Mouse (Mus musculus) hindbrain, embryonic 15.5 days (tissue): ENCODE measurements around the gene Ncapg2. TPM values are rescaled to one million over a fixed set of nuclear protein-coding genes. Genes with fewer than 3 reads are reported as not detected.
A peak's percentile ranks its signal among the peaks of the same experiment; 100 is the strongest.

ENCODE experiments used
- ATAC-seq: fragments of 200-750 bp; cut with Nextera tagmentation; 2 replicates; pipeline ENCODE4 v1.8.0; 2017; ENCODE audit warnings: low read depth, moderate number of reproducible peaks, moderate TSS enrichment; ENCODE audit not compliant: low FRiP score
- H3K27ac ChIP-seq: fragments of 300-500 bp; sonication (generic); replicated peaks from 2 replicates; pipeline ENCODE4 v1.5.1; 2015; ENCODE audit warnings: mild to moderate bottlenecking, inconsistent platforms
- H3K27me3 ChIP-seq: fragments of 300-500 bp; sonication (generic); 2 replicates; pipeline ENCODE4 v1.6.1; 2015; ENCODE audit warnings: control low read depth, inconsistent platforms
- H3K36me3 ChIP-seq: fragments of 300-500 bp; sonication (generic); 2 replicates; pipeline ENCODE4 v1.6.1; 2015; ENCODE audit warnings: control low read depth, inconsistent platforms
- H3K4me1 ChIP-seq: fragments of 300-500 bp; sonication (generic); replicated peaks from 2 replicates; pipeline ENCODE4 v1.6.1; 2015; ENCODE audit warnings: control low read depth, inconsistent platforms
- H3K4me2 ChIP-seq: fragments of 300-500 bp; sonication (generic); 2 replicates; pipeline ENCODE4 v1.6.1; 2015; ENCODE audit warnings: moderate library complexity, mild to moderate bottlenecking, inconsistent platforms
- H3K4me3 ChIP-seq: fragments of 300-500 bp; sonication (generic); 2 replicates; pipeline ENCODE4 v1.5.1; 2015; ENCODE audit warnings: mild to moderate bottlenecking, inconsistent platforms
- H3K9ac ChIP-seq: fragments of 300-500 bp; sonication (generic); 2 replicates; pipeline ENCODE4 v1.6.1; 2015; ENCODE audit warnings: inconsistent platforms
- H3K9me3 ChIP-seq: fragments of 300-500 bp; sonication (generic); 2 replicates; pipeline ENCODE4 v1.6.1; 2016; ENCODE audit warnings: control low read depth, inconsistent platforms
- WGBS: fragments of 180-500 bp; shearing (Covaris S2); methylation state at CpG from one replicate; pipeline ENCODE4 v1.1.7; 2015; 5-methylcytosine and 5-hydroxymethylcytosine counted together
- polyA plus RNA-seq: library from polyadenylated mRNA; unstranded; fragments of >200 nt; fragmentation: Nextera tagmentation; extraction: Ambion mirVana; gene quantifications from 2 replicates; pipeline ENCODE4 v1.2.1, GENCODE M21; 2015

Gene Ncapg2
- polyA plus RNA-seq, 1 experiment from 2014 or later = 10.1 TPM

DNA sequence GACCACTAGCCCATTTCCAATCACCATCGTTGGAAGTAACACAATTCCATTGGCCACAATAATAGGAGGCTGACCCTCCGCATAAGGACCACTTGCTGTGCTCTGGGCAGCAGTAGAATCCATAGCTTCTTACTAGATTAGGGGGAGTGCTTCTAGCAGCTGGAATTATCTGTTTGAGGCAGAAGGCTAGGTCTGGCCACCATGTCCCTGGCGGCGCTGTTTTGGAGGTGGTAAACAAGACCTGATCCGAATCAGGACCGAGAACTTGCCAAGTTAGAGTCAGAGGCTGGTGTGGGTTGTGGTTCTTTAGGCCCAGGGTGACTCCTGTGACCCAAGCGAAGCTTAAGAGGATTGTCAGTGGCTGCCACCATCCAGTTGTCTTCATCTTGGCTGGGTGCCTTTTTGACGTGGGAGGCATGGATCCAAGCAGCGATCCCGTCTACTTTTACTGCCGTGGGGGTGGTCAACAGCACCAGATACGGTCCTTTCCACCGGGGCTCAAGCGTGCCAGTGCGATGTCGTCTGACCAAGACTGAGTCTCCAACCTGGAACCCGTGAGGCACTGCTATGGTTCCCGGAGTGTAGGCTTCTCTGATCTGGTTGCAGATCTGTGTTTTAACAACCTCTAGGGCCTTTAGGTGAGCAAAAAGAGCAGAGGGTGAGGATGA, 1.1 kb upstream of the Ncapg2 start:
- H3K4me1 ChIP-seq = peaks cover 14% of the 10 kb centered on the region
- peaks cover 9% of the 10 kb centered on the region; the same call in 1 of the 2 replicates for H3K9me3 ChIP-seq
- H3K36me3 ChIP-seq = peaks cover 9% of the 10 kb centered on the region
- no peak overlapping the region for H3K9ac ChIP-seq
- H3K27ac ChIP-seq = no peak overlapping the region
- WGBS = 97% methylated on average over 18 of the region's 18 CpGs
- H3K27me3 ChIP-seq = no peaks in the 10 kb centered on the region
- ATAC-seq = no peak
- peak overlapping the region; percentile 78 for H3K4me3 ChIP-seq
- peak overlapping the region; percentile 96 for H3K4me2 ChIP-seq

DNA sequence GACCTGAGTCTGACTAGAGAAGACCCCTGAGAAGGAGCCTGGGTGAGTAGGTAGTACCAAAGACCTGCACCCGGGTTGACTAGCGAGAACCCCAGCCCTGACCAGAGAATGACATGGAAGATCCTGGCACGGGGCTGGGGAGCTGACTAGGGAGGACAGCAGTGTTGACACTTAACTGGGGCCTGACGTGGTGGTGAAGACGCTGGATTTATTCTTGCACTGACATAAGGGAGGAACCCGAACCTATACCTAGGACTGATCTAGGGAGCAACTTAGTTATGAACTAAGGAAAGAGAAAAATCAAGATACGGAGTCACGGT, 594 bp downstream of the Ncapg2 start:
- Histone ChIP-seq H3K36me3 (peaks cover 9% of the 10 kb centered on the region), H3K9me3 (peaks cover 9% of the 10 kb centered on the region; the same call in 1 of the 2 replicates), H3K9ac (peak overlapping the region; percentile 52), H3K27ac (no peak overlapping the region), H3K27me3 (no peaks in the 10 kb centered on the region), H3K4me3 (peak overlapping the region; percentile 78), H3K4me2 (peak overlapping the region; percentile 96), H3K4me1 (peaks cover 14% of the 10 kb centered on the region)
- WGBS = 15% methylated on average over 8 of the region's 8 CpGs
- ATAC-seq = no peak

DNA sequence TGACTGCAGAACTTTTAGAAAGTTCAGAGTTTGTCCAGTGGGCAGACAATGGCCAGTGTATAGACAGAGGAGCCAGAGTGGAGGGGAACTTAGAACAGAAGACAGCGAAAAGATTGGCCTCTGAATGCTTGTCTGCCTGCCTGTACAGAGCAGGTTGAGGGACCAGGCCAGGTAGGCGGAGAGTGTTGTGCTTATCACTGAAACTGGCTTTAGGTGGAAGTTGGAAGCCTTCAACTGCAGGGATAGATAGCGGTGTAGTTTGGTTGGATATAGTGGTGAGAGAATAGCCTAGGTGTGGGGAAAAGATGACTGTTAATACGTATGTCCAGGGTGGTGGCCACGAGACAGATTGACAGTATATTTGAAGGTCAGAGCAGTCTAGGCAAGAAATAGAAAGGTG, 2.7 kb downstream of the Ncapg2 start:
- 96% methylated on average over 5 of the region's 5 CpGs for WGBS
- H3K4me3 ChIP-seq = no peak overlapping the region
- no peak overlapping the region for H3K9ac ChIP-seq
- H3K27me3 ChIP-seq = no peaks in the 10 kb centered on the region
- no peak for ATAC-seq
- H3K36me3 ChIP-seq = peaks cover 7% of the 10 kb centered on the region
- peaks cover 14% of the 10 kb centered on the region for H3K4me1 ChIP-seq
- peaks cover 5% of the 10 kb centered on the region; the same call in 1 of the 2 replicates for H3K9me3 ChIP-seq
- no peak overlapping the region for H3K27ac ChIP-seq
- H3K4me2 ChIP-seq = no peak overlapping the region

DNA sequence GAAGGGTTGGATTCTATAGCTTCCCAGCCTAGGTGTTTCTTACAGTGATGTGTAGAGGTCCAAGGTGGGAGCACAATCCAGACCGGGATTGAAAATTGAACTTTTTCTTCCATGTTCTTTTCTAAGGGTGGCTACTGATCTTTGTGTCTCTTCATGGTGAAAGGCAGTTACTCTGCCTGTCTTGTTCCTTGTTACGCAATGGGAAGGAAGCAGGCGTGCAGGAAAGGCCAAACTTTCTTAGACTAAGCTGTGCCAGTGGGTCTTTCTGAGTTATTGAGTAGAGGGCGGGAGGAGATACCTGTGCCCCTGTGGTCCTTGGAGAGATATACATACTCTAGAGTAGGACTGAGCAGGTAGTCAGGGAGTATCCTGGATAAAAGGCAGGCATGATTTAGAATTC, 9.7 kb downstream of the Ncapg2 start:
- ATAC-seq = no peak
- H3K4me1 ChIP-seq = no peaks in the 10 kb centered on the region
- H3K27ac ChIP-seq = no peak overlapping the region
- H3K36me3 ChIP-seq = no peaks in the 10 kb centered on the region
- no peaks in the 10 kb centered on the region for H3K9me3 ChIP-seq
- no peak overlapping the region for H3K4me3 ChIP-seq
- H3K27me3 ChIP-seq = no peaks in the 10 kb centered on the region
- WGBS = 94% methylated on average over 4 of the region's 4 CpGs
- H3K9ac ChIP-seq = no peak overlapping the region
- H3K4me2 ChIP-seq = no peak overlapping the region

DNA sequence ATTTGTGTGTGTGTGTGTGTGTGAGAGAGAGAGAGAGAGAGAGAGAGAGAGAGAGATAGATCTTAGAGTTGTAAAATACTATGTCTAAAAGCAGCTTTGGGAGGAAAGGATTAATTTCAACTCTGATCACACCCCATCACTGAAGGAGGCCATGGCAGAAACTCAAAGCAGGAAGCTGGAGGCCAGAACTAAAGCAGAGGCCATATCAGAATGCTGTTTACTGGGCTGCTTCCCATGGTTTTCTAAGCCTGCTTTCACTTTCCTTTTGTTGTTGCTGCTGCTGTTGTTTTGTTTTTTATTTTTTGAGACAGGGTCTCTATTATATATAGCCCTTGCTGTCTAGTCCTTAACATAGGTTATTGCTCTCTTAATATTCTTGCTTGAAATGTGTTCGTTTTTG, 11.3 kb downstream of the Ncapg2 start:
- no peaks in the 10 kb centered on the region for H3K36me3 ChIP-seq
- 90% methylated on average over 1 of the region's 1 CpGs for WGBS
- no peaks in the 10 kb centered on the region for H3K4me1 ChIP-seq
- no peak for ATAC-seq
- H3K9me3 ChIP-seq = no peaks in the 10 kb centered on the region
- H3K27ac ChIP-seq = no peak overlapping the region
- no peak overlapping the region for H3K4me2 ChIP-seq
- no peak overlapping the region for H3K9ac ChIP-seq
- H3K27me3 ChIP-seq = no peaks in the 10 kb centered on the region
- H3K4me3 ChIP-seq = no peak overlapping the region

DNA sequence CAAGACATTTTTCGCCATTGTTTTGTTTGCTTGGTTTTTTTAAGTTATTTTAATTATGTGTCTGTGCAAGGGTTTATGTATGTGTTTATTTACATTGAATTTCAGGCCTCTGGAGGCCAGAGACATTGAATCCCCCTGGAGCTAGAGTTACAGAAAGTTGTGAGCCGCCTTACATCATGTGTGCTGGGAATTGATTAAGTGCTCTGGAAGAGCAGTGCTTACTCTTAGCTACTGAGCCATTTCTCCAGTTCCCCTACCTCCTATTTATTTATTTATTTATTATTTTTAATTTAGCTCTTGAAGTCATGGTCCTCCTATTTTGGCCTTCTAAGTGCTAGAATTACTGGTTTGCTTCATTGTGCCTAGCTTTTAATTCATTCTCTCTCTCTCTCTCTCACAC, 16.5 kb downstream of the Ncapg2 start:
- no peak overlapping the region for H3K4me3 ChIP-seq
- no peaks in the 10 kb centered on the region for H3K27me3 ChIP-seq
- no peak overlapping the region for H3K27ac ChIP-seq
- H3K4me2 ChIP-seq = no peak overlapping the region
- ATAC-seq = no peak
- H3K36me3 ChIP-seq = no peaks in the 10 kb centered on the region
- no peaks in the 10 kb centered on the region for H3K4me1 ChIP-seq
- H3K9ac ChIP-seq = no peak overlapping the region
- 95% methylated on average over 2 of the region's 2 CpGs for WGBS
- H3K9me3 ChIP-seq = no peaks in the 10 kb centered on the region

DNA sequence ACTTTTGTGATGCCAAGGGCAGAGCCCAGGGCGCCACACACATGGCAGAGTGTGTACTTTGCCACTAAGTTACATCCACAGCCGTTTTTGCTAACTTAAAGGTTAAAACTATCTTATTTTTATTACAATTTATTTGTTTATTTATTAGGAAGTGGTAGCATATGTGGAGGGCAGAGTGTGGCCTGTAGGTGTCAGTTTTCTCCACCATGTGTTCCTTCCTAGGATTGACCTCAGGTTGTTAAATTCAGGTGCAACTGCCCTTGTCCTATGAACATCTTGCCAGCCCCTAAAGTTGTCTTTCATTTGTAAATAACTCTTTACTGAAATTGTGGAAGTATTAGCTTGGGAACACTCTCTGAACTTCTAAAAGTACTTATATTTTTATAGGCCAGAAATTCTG, 20.2 kb downstream of the Ncapg2 start:
- Histone ChIP-seq H3K9ac (no peak overlapping the region), H3K9me3 (no peaks in the 10 kb centered on the region), H3K36me3 (peaks cover 6% of the 10 kb centered on the region; the same call in 1 of the 2 replicates), H3K4me3 (no peak overlapping the region), H3K27ac (no peak overlapping the region), H3K4me1 (no peaks in the 10 kb centered on the region), H3K4me2 (no peak overlapping the region), H3K27me3 (no peaks in the 10 kb centered on the region)
- WGBS = 91% methylated on average over 2 of the region's 2 CpGs
- no peak for ATAC-seq

DNA sequence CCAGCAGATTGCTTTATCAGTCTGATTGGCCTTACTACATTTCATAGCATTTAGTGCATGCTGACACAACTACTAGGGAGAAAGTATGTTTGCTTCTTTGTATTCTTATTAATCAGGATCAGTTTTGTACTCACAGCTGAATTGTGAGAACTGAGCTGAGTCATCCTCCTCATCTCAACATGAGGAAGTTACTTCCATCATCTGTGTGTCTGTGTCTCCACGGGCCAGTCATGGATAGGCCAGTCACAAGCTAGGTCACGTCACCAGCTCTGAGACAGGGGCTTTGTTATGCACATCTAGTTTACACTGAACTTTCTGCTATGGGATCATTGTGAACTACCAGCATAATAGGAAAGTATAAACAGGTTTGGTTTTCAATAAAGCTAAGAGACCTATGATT, 28.5 kb downstream of the Ncapg2 start:
- H3K27me3 ChIP-seq = no peaks in the 10 kb centered on the region
- no peak overlapping the region for H3K4me3 ChIP-seq
- WGBS = 92% methylated on average over 2 of the region's 2 CpGs
- H3K36me3 ChIP-seq = peaks cover 6% of the 10 kb centered on the region; the same call in 1 of the 2 replicates
- H3K4me1 ChIP-seq = no peaks in the 10 kb centered on the region
- no peak for ATAC-seq
- H3K9ac ChIP-seq = no peak overlapping the region
- H3K27ac ChIP-seq = no peak overlapping the region
- H3K9me3 ChIP-seq = no peaks in the 10 kb centered on the region
- H3K4me2 ChIP-seq = no peak overlapping the region

DNA sequence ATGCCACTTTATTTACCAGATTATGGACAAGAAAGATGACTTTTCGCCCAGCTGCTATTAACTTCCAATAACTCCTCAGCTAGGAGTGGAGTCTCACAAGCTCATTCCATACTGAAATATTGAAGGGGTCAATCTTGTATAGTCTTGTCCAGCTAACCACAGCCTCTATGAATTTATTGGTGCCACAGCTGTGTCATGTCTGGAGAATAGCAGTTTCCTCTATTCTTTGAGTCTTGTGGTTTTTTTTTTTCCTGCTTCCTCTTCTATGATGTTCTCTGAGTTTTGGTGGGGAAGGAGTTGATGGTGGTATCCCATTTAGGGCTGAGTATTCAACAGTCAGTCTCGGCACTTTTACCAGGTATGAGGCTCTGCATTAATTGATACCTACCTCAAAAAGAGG, 30.0 kb downstream of the Ncapg2 start:
- Histone ChIP-seq H3K9ac (no peak overlapping the region), H3K4me3 (no peak overlapping the region), H3K9me3 (no peaks in the 10 kb centered on the region), H3K36me3 (0 out of 2 replicates have a peak, but pooled peaks cover 3% of the 10 kb centered on the region), H3K27me3 (no peaks in the 10 kb centered on the region), H3K4me1 (no peaks in the 10 kb centered on the region), H3K4me2 (no peak overlapping the region), H3K27ac (no peak overlapping the region)
- ATAC-seq = no peak
- 89% methylated on average over 2 of the region's 2 CpGs for WGBS

DNA sequence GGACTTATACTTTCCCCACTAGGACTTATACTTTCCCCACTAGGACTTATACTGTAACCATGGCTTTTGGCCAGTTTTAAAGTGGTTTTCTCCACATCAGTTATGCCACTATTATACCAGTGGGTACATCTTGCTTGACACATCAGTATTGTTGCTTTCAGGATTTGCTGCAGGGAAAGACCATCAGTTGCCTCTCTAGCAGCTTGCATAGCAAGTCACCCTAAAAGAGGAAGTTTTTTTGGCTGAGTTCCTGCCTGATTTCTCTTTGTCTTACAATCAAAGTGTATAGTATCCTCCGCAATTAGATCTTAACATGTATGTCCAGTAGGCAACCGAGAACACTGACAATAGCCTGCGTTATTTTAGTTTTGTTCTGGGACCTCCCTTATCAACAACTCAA, 30.9 kb downstream of the Ncapg2 start:
- no peak for ATAC-seq
- WGBS = 92% methylated on average over 3 of the region's 3 CpGs
- H3K27me3 ChIP-seq = no peaks in the 10 kb centered on the region

DNA sequence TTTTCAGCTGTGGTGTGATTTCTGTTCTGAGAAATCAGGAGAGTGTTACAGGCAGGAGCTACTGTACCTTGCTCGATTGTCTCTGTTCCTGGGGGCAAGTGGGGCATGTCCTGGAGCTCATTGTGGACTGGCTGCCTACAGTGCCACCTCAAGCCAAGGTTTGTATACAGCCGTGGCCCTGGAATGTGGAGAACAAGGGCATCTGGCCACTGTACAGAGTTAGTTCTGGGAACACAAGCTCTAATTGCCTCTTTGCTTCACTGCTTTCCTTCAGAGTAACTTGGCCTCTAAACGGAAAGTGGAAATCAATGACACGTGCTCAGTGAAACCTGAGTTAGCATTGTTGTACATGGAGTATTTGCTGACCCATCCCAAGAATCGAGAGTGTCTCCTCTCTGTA, 33.4 kb downstream of the Ncapg2 start:
- no peak for ATAC-seq
- H3K27me3 ChIP-seq = no peaks in the 10 kb centered on the region
- no peaks in the 10 kb centered on the region for H3K9me3 ChIP-seq
- no peak overlapping the region for H3K4me2 ChIP-seq
- H3K27ac ChIP-seq = no peak overlapping the region
- no peak overlapping the region for H3K4me3 ChIP-seq
- 90% methylated on average over 5 of the region's 5 CpGs for WGBS
- 0 out of 2 replicates have a peak, but pooled peaks cover 8% of the 10 kb centered on the region for H3K36me3 ChIP-seq
- no peaks in the 10 kb centered on the region for H3K4me1 ChIP-seq
- no peak overlapping the region for H3K9ac ChIP-seq

More for the DNA sequence above, 30.9 kb downstream of the Ncapg2 start:
- Histone ChIP-seq H3K9ac (no peak overlapping the region), H3K4me3 (no peak overlapping the region), H3K9me3 (no peaks in the 10 kb centered on the region), H3K4me2 (no peak overlapping the region), H3K4me1 (no peaks in the 10 kb centered on the region), H3K36me3 (0 out of 2 replicates have a peak, but pooled peaks cover 5% of the 10 kb centered on the region), H3K27ac (no peak overlapping the region)

DNA sequence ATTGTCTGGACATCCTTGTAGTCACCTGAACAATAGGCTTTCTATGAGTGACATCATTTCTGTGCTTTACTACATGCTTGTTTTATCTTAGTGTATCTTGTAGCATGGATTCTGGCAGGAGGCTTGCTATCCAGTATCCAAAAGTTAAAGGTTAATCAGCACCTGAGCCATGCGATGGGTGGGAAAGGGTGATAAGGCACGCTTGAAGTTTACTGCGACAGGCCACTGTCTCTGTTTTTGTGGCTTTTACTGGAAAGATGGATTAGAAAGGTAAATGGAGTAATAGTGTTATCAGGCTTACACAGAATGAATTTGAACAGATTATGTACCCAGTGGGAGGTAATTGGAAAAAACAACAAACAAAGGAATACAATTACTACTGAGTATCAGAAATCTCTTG, 37.0 kb downstream of the Ncapg2 start:
- ATAC-seq = no peak
- WGBS = 89% methylated on average over 3 of the region's 3 CpGs
- Histone ChIP-seq H3K27ac (no peak overlapping the region), H3K4me2 (no peak overlapping the region), H3K4me1 (no peaks in the 10 kb centered on the region), H3K27me3 (no peaks in the 10 kb centered on the region), H3K9ac (no peak overlapping the region), H3K36me3 (0 out of 2 replicates have a peak, but pooled peaks cover 8% of the 10 kb centered on the region), H3K4me3 (no peak overlapping the region), H3K9me3 (no peaks in the 10 kb centered on the region)

DNA sequence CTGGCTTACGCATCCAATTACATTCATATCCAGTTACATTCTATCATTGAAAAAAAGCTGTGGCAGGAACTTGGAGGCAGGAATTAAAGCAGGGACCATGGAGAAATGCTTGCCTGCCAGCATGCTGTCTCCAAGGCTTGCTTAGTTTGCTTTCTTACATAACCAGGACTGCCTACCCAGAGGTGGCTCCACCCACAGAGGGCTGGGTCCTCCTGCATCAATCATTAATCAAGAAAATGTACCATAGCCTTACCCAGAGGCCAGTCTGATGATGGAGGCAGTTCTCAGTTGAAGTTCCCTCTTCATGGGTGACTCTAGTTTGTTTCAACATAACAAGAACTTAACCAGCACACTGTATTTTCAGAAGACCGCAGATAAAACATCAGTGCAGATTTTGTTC, 44.3 kb downstream of the Ncapg2 start:
- no peak for ATAC-seq
- H3K36me3 ChIP-seq = no peaks in the 10 kb centered on the region
- no peak overlapping the region for H3K9ac ChIP-seq
- no peak overlapping the region for H3K4me2 ChIP-seq
- no peaks in the 10 kb centered on the region for H3K9me3 ChIP-seq
- no peak overlapping the region for H3K4me3 ChIP-seq
- no peak overlapping the region for H3K27ac ChIP-seq
- 95% methylated on average over 2 of the region's 2 CpGs for WGBS
- H3K27me3 ChIP-seq = no peaks in the 10 kb centered on the region
- H3K4me1 ChIP-seq = no peaks in the 10 kb centered on the region
